Mouse (Mus musculus) thymus, adult 2 months (tissue): ENCODE measurements around the gene Xpr1. TPM values are rescaled to one million over a fixed set of nuclear protein-coding genes. Genes with fewer than 3 reads are reported as not detected.

Experiments used
- DNase-seq: peaks from one replicate; pipeline ENCODE4 v3.0.0; 2021
- H3K27ac ChIP-seq: fragments of 200-500 bp; 2 replicates; pipeline ENCODE4 v1.5.1; 2012; ENCODE audit warnings: low read length, control low read depth; ENCODE audit not compliant: control insufficient read depth, insufficient read depth
- H3K27me3 ChIP-seq: fragments of 200-500 bp; 2 replicates; pipeline ENCODE4 v1.6.1; 2012; ENCODE audit warnings: mild to moderate bottlenecking, low read length, moderate library complexity, mixed read lengths; ENCODE audit not compliant: control insufficient read depth, insufficient read depth
- H3K36me3 ChIP-seq: fragments of 200-500 bp; 2 replicates; pipeline ENCODE4 v1.6.1; 2012; ENCODE audit warnings: mild to moderate bottlenecking, low read length, moderate library complexity; ENCODE audit not compliant: control insufficient read depth, insufficient read depth
- H3K4me1 ChIP-seq: fragments of 200-500 bp; replicated peaks from 2 replicates; pipeline ENCODE4 v1.6.1; 2012; ENCODE audit warnings: low read length; ENCODE audit not compliant: control insufficient read depth, insufficient read depth
- H3K4me3 ChIP-seq: fragments of 200-500 bp; 2 replicates; pipeline ENCODE4 v1.5.1; 2012; ENCODE audit warnings: mild to moderate bottlenecking, low read length, control low read depth, moderate library complexity; ENCODE audit not compliant: control insufficient read depth, insufficient read depth
- CTCF ChIP-seq: fragments of 200-500 bp; IDR thresholded peaks from 2 replicates; pipeline ENCODE4 v1.5.1; 2012; ENCODE audit warnings: mild to moderate bottlenecking, control low read depth, low read length, moderate library complexity, borderline replicate concordance; ENCODE audit not compliant: control insufficient read depth, poor library complexity, insufficient read depth; ENCODE audit errors: extremely low read depth
- POLR2A ChIP-seq: fragments of 200-500 bp; IDR thresholded peaks from 2 replicates; pipeline ENCODE4 v1.6.1; 2012; ENCODE audit warnings: mild to moderate bottlenecking, low read length, control low read depth, moderate library complexity; ENCODE audit not compliant: control insufficient read depth, poor library complexity, insufficient read depth; ENCODE audit errors: extremely low read depth
- WGBS: fragments of 180-500 bp; shearing (Covaris S2); methylation state at CpG from one replicate; pipeline ENCODE4 v1.1.7; 2018; 5-methylcytosine and 5-hydroxymethylcytosine counted together
- polyA plus RNA-seq: library from polyadenylated mRNA; depleted of rRNA; stranded (reverse); fragments of >200 nt; gene quantifications from 2 replicates; pipeline ENCODE4 v1.2.3, GENCODE M21; 2012

Gene Xpr1
- polyA plus RNA-seq, 1 experiment: 14.7 TPM

DNA sequence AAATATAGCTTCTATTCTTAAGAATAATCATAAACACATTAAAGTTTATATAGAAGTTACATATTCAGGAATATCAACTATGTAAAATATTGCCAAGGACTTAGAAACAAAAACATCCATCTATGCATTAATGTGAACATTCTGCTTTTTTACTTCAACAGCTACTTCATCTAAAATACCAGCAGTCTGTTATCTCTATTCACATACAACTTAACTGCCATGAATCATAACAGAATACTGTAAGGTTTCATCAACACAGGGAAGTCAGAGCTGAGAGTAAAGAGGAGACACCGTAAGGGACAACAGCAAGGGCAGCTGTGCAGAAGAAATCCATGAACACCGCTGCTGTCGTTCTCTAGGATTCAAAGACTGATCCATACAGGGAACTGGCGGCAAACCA is 69.9 kb downstream of the Xpr1 start:
- WGBS: 97% methylated on average over 4 of the region's 4 CpGs
- Histone ChIP-seq H3K27me3 (no peaks in the 10 kb centered on the region), H3K4me1 (no peaks in the 10 kb centered on the region), H3K4me3 (no peak overlapping the region), H3K36me3 (no peaks in the 10 kb centered on the region), H3K27ac (no peak overlapping the region)
- no peak for DNase-seq
- no peak for TF ChIP-seq POLR2A
- TF ChIP-seq CTCF: no peak

- no peak for DNase-seq
- no peaks in the 10 kb centered on the region for H3K4me1 ChIP-seq
- no peak overlapping the region for H3K27ac ChIP-seq
- H3K36me3 ChIP-seq: no peaks in the 10 kb centered on the region
- WGBS: 75% methylated on average over 2 of the region's 2 CpGs
- no peak overlapping the region for H3K4me3 ChIP-seq
- TF ChIP-seq POLR2A: no peak
- no peak for TF ChIP-seq CTCF
- H3K27me3 ChIP-seq: no peaks in the 10 kb centered on the region
These were observed 73.2 kb downstream of the Xpr1 start for GRCm38 (mm10) chr1:155344019-155344418.

DNA sequence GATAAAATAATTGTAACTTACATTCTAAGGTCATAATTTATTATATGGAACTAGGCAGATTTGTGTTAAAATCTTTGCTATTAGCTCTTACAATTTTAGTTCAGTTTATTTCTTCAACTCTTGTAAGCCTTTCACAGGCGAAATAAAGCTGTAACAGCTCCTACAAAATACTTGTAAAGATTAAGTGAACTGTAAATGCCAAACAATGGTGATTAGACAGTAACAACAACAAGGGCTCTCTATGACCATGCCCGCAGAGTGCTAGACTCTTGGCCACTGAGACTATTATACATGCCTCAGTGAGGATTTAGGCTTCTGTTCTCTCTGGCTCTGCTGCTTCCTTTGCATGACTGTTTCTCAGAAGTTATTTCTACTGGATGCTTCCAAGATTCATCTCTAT is 77.6 kb downstream of the Xpr1 start:
- WGBS: 92% methylated on average over 2 of the region's 2 CpGs
- no peak for TF ChIP-seq POLR2A
- TF ChIP-seq CTCF: no peak
- no peak for DNase-seq

DNA sequence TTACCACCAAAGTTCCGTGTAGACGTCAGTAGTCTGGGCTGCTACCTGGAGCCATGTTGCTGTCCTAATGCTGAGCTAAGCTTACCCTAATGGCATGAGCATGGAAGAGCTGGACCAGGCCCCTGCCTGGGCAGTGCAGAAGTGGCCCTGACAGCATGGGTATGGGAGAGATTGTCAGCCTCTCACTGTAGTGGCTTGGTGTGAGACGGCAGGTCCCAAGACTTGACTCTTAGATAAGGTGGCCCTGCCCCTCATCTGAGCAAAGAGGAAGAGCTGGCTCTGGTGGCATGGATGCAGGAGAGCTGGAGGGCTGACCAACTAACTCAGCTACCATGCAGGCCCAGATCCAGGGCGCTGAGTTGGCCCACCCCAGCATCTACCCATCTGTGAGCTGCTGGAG is 79.9 kb downstream of the Xpr1 start:
- TF ChIP-seq CTCF (no peak), POLR2A (no peak)
- Histone ChIP-seq H3K27ac (no peak overlapping the region), H3K36me3 (no peaks in the 10 kb centered on the region), H3K4me3 (no peak overlapping the region), H3K4me1 (no peaks in the 10 kb centered on the region), H3K27me3 (no peaks in the 10 kb centered on the region)
- 94% methylated on average over 4 of the region's 4 CpGs for WGBS
- DNase-seq: no peak

More for the DNA sequence above, 77.6 kb downstream of the Xpr1 start:
- no peak overlapping the region for H3K4me3 ChIP-seq
- no peaks in the 10 kb centered on the region for H3K36me3 ChIP-seq
- no peak overlapping the region for H3K27ac ChIP-seq
- H3K27me3 ChIP-seq: no peaks in the 10 kb centered on the region
- H3K4me1 ChIP-seq: no peaks in the 10 kb centered on the region

DNA sequence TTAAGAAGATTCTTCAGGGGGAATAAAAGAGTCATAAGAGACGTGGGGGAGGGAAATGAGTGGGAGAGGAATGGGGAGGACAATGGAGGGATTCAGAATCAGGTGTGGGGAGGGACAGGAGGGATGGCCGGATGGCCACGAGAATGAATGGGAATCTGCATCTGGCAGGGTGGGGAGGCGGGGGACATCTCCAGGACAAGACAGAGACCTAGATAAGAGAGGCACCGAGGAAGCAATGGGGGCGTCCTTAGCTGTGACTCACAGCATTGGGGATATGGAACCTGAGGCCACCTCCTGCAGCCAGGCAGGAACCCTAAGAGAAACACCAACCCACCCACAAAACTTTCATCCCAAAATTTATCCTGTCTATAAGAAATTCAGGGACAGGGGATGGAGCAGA is 81.3 kb downstream of the Xpr1 start:
- over 99% methylated on average over 6 of the region's 6 CpGs for WGBS
- H3K36me3 ChIP-seq: peaks cover 11% of the 10 kb centered on the region
- TF ChIP-seq CTCF (no peak), POLR2A (no peak)
- no peak overlapping the region for H3K4me3 ChIP-seq
- no peak overlapping the region for H3K27ac ChIP-seq
- H3K4me1 ChIP-seq: no peaks in the 10 kb centered on the region
- DNase-seq: no peak
- H3K27me3 ChIP-seq: no peaks in the 10 kb centered on the region

DNA sequence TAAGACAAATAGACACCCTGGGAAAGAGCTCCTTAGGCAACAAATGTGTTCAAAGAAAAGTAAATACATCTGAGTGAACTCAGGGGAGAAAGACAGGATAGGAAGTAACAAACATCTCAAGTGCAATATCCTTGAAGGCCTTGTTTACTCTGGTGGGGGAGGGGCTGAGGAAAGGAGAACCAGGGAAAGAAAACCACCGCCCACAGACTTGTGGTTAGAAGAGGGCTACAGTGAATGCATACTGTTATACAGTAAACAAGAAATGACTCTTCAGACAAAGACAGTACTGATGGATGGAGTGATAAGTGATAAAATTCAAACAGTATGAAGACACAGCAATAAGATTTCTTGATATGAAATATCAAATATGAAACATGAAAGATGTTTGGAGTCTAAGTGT is 95.0 kb downstream of the Xpr1 start:
- no peaks in the 10 kb centered on the region for H3K4me1 ChIP-seq
- 0 out of 2 replicates have a peak, but pooled peaks cover 3% of the 10 kb centered on the region for H3K36me3 ChIP-seq
- TF ChIP-seq POLR2A (no peak), CTCF (no peak)
- 41% methylated on average over 1 of the region's 1 CpGs for WGBS
- H3K27me3 ChIP-seq: no peaks in the 10 kb centered on the region
- no peak overlapping the region for H3K4me3 ChIP-seq
- DNase-seq: peak; percentile 18
- H3K27ac ChIP-seq: no peak overlapping the region
